Mouse (Mus musculus): Measurements from ENCODE around the gene Gtf3c5. TPM values are rescaled to one million over a fixed set of nuclear protein-coding genes. Genes with fewer than 3 reads are reported as not detected.

Gene Gtf3c5
- total RNA-seq, 2 experiments from 2014 or later = 7.3 to 7.6 TPM

DNA sequence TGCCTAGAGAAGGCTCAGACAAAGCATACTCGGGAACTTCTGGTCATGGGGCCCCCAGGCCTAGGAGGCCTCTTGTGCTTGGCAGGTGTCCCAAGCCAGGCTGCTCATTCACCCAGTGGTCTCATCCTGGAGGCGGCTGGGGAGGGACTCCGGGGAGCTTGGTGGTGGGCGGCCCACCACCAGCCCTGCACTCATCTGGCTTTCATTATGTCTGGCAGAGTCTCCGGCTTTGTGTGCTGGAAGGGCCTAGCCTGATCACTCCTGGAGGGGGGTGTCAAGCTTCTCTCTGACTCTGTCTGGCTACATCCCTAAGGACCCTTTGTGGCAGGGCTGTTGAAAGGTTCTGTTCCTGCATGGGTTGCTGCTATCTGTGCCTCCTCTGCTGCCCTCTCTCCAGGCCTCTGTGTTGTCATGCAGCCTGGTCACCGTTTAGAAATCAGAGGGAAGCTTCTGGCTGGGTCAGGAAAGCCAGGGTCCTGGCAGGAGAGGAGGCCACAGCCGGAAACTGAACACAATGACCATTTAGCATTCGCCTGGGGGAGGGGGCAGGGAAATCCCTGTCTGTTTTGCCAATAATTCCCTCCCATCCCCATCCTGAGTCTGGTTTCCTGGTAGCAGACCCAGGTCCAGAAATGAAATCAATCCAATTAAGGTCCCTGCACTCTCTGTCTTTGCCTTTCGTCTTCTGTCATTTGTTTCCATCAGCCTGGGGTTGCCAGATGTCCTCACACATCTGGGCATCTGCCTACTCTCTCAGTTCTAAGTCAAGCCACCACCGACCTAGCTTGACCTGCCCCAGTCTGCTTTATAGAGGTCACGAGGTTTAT, 48.9 kb downstream of the Gtf3c5 start:
- DNase-seq = no peak

DNA sequence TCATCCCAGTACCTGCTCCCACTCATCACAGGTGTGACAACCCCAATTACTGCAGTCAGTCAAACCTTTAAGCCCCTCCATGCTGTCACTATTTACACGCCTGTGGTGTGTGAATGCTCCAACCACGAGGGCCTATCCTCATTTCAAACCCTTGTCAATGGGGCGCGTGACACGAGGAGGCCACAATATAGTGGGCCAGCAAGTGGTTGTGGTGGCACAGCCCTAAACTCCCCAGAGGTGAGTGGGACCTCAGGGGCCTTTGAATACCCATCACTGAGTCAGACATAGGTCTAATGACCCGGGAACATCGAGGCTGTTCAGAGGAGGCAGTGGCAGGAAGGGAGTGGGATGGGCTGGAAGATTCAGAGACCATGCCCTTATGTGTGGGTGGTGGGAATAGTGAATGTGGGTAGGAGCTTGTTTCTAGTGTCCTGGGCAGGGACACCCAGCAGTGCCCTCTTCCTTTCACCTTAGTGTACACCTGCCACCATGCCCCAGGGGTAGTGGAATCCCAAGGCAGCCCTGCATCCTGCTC, 49.6 kb downstream of the Gtf3c5 start:
- DNase-seq = no peak

DNA sequence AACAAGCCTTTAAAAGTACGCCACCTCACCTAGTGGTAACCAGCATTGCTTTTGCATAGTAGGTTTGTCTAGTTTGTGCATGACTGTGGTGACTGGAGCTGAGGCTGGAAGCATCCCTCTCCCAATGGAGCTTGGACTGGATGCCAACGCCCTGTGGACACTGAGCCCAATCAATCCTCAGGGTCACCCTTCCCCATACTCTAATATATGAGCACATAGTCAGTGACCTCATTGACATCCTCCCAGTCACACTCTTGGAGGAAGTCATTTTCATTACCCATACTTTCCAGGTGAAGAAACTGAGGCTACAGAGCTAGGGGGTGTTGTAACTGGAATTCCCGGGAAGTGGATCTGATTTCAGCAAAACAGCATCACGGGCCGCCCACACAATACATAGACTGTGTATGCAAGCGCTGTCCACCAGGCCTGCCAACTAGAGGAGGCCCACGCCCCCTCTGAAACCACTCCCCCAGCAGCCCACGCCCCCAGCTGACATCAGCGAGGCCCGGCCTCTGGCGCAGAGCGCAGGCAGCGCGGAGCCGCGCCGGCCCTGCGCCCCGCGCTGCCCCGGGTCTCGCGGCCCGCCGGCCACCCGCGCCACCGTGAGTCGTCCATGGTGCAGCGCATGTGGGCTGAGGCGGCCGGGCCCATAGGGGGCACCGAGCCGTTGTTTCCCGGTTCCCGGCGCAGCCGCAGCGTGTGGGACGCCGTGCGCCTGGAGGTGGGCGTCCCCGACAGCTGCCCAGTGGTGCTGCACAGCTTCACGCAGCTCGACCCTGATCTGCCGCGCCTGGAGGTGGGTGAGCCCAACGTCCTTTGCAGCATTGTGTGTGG, 50.4 kb downstream of the Gtf3c5 start:
- DNase-seq = peak; percentile 89

DNA sequence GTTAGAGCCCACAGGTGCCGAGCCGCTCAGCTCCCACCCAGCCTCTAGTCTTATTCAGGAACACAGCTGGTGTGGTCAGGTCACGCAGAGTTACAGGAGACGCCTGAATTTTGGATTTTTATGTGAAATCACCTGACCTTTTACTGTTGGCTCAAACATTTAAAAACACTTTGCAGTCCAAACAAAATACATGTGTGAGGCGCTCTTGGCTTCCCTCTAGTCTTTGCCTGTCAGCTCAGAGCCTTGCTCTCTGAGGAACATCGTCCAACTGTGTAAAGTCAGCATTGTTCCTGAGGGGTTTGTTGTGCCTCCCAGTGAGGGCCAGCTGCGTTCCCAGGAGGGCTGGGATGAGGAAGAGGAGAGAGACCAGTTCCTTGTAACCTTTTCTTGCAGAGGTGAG, 53.2 kb downstream of the Gtf3c5 start:
- DNase-seq = no peak

DNA sequence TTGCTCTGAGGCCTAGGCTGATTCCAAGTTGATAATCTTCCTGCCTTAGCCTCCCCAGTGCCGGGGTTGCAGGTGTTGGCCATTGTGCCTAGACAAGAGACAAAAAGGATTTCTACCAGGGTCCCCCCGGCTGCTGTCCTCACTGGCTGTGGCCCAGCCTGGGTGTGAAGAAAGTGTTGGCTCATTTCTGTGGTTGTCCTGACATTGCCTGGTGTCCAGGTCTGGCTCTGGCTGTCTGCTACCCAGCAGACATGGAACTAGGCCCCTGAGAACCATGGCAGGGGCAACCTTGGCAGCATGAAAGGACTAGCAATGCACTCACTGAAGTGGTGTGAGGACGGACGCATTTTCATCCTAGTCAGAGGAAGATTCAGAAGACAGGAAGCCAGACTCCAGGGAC, 53.7 kb downstream of the Gtf3c5 start:
- no peak for DNase-seq

DNA sequence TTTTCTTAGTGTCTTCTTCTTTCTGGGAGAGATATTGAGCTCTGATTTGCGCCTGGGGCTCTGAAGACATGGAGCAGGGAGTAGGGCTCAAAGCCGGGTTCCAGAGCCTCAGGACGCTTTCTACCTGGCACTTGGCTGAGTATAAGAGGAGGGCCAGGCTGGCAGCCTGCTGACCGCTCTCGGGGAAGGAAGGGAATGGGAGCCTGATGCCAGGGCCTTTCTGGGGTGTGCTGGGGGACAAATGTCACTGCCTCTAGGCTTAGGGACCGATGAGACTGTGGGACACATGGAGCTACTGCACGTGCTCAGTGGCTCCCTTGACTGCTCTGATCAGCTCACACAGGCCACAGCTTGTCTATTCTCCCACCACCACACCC, 55.2 kb downstream of the Gtf3c5 start:
- DNase-seq = no peak

DNA sequence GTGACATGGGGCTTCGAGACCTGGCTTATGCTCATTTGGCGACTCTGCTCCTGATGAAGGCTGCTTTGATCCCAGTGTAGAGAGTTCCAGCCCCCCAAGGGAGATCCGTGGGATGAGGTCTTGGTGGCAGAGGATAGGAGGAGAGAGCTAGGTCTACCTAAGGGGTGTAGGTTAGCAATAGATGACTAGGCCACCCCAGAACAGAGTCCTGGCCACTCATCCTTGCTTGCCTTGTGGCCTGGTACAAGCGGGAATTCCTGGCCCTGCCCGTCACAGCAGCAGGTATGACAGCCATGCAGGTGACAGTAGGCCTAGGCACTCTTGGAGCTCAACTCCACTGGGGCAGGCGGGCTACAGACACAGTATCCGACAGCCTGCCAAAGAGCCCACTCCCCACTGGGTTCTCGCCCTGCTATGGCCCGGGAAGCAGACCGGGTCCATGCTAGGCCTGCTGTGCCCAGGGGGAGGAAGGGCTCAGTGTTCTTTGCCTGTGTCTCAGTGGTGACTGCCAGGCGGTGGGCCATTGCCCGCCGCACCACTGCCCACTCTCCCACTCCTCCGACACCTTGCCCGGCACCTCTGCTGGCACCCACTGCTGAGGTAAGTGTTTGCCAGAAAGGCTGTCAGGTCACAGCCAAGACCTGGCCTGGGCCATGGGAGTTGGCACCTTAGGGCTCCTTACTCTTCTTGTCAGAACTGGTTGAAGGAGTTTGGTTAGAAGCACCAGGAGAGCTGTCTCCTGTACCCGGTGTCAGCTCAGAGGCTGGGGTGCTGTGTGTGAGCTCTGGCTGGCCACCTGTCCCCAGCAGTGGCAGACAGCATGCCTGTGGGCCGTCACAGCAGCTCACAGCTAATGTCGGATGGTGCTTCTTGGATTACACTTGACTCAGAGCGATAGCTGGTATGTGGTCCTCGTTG, 55.9 kb downstream of the Gtf3c5 start:
- no peak for DNase-seq

DNA sequence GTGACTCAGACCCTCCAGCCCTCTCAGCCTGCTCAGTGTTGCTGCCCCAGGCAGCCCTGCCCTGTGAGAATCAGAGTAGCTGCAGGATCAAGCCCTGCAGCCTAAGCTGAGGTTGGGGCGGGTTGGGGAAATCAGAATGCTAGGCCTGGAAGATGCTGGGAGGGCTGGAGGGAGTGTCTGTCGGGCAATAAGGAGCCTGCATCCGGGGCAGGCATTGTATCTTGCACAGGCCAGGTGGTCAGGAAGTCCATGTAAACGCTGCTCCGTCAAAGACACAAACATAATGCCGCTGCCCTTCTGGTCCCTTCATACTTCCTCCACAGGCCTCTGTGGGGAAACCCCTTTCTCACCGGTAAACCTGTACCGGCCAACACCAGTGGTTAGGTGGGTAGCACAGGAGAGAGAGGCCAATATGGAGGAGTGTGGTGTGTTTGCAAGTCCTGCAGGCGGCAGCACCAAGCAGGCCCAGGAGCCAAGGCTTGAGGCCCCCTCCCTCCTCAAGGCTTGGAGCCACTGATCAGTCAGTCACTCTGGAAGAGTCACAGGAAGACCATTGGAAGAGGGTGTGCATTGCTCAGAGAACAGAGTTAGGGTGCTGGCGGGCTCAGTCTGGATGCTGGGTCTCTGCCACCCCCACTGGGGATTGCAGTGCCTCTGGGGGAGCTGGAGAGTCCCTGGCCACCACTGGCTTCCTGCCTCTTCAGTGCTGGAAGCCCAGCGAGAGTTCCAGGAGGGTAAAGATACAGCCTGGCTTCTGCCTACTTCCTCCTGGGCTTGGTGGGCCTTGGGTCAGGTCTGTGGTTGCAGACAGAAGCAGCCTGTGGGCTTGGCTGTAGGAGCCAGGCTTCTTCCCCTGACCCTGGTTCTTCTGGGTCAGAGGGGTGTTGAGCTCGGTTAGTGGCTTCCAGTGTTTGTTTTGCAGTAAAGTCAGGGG, 57.3 kb downstream of the Gtf3c5 start:
- no peak for DNase-seq

DNA sequence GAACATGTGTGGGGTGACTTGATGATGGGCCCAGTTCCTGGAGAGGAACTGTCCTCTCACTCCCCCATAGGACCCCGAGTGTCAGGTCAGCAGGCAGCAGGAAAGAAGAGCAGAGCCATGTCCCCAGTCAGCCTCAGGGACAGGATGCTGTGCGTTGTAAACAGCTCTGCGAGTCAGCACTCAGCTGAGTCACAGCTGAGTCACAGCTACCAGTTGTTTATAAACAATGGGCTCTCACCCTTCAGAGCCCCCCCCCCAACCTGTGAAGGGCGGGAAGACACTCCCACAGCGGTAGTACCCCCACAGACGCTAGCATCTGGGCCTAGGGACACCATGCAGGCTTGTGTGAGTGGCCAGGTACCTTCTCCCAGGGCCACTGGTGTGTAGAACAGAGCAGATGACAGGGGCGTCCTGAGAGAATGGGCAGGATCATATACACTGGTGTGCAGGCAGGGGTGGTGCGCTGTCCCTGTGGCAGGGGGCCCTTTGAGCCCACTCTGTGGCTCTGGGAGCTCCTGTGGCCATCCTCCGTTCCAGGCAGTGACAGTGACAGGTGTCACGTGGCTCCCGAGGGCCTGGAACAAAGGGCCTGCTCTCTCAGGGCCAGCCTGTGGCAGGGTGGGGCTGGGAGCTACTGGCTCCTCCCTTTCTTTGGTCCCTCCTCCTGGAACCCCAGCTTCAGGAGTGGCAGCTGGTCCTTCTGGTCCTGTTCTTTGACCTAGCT, 58.2 kb downstream of the Gtf3c5 start:
- peak; percentile 87 for DNase-seq

DNA sequence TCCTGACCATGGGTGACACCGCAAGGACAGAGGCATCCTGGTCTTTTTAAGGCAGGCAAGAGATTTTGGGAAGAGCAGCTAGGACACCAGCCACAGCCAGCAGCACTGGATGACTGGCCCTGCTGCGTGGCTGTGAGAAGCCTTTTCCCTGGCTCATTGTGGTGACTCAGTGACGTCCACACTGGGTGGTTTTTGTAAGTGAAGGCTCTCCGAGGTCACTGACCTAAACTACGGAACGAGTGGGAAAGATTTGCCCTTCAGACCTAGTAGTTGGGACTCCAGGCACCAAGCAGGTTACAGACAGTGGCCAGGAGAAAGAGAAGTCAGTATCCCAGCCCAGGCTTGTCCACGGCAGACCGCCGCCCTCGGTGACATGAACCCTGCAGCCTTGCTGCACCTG, 59.1 kb downstream of the Gtf3c5 start:
- no peak for DNase-seq

DNA sequence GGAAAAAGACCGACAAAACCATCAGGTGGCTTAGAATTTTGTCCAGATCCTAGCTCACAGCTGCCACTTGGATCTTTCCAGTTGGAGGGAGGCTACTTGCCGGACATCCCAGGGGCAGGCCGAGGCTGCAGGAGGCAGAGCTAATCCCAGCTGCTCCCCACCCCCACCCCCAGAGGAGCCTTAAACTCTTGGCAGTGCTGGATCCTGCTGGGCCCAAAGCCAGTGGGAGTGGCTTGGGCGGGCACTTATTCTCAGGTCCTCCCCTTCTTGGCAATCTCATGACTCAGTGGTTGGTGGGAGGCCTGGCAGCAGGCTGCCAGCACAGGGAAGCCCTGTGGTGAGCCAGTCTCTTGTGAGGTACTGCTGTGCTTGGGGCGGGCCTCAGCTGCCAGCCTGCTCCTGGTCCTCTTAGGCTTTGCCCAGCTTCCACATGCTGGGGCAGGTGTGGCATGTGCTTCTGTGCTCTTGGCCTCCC, 59.9 kb downstream of the Gtf3c5 start:
- peak; percentile 86 for DNase-seq

DNA sequence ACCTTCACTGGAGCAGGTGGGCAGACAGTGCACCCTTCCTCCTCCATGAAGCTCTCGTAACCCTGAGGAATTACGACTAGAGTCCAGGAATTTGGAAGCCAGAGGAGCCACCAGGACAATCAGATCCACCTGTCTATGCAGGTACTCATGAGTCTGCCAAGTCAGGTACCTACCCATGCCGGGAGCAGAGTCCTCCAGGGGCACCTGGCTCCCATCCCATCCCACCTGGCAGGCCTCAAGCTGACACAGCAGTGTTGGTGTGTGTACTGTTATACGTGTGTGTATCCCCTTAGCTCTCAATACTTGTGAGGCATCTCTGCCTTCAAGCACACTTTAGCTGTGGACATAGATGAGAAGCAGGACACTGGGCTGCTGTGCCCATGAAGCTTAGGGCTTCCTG, 61.4 kb downstream of the Gtf3c5 start:
- no peak for DNase-seq

DNA sequence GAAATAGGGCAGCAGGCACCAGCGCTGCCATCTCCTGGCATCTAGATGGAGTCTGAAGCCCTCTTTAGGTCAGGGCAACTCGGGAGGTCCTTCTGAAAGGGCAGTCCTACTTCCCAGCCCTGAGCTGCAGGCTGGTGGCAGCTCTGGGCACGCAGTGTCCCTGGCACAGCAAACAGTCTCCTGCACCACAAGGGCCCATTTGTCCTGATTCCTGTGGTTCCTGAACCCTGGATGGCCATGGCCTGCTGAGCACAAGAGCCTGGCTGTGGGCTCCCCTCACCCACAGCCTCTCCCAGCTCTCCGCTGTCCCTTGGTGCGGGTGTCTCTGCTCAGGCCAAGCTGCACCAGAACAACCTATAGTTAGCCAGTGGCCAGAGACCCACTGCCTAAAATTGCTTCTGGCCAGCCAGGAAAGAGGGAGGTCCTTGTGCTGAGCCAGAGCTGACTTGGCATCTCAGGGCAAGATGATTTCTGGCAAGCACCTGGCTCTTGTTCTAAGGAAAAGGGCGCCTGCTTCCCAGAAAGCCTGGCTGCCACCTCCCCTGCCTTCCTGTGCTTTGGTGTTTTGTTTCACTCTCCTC, 61.9 kb downstream of the Gtf3c5 start:
- peak; percentile 68 for DNase-seq

DNA sequence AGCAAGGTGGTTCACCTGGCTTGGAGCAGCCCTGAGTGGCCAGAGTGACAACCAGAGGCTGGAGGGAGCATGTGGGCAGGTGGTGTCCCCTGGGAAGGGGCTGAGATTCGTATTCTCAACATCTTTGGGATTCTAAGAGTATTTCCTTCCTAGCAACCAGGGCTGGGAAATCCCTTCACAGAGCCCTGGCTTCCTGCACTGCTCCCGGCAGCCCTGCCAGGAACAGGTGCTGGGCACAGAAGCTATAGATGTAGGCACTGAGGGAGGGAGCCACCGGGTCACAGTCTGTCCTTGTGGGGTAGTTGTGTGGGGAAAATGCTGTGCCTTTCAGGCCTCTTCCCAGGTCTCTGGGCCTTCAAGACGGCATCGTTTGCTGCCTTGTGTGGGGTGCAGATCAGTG, 63.0 kb downstream of the Gtf3c5 start:
- DNase-seq = no peak

DNA sequence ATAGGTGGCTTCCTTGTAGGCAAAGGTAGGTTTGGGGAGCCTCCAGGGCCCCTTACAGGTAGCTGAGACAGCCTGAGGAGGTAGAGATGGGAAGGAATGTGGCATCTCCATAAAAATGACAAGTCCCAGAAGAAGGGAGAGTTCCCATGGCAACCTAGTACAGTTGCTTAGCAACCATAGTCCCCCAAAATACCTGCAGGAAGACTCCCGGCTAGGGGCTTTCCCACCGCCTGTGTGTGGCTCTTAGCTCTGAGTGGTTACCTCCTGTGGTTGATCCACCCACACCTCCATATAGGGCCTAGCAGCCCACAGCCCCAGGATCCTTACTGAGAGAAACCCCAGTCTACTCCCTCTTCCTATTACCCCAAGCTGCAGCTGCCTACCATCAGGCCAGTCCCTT, 65.3 kb downstream of the Gtf3c5 start:
- no peak for DNase-seq

DNA sequence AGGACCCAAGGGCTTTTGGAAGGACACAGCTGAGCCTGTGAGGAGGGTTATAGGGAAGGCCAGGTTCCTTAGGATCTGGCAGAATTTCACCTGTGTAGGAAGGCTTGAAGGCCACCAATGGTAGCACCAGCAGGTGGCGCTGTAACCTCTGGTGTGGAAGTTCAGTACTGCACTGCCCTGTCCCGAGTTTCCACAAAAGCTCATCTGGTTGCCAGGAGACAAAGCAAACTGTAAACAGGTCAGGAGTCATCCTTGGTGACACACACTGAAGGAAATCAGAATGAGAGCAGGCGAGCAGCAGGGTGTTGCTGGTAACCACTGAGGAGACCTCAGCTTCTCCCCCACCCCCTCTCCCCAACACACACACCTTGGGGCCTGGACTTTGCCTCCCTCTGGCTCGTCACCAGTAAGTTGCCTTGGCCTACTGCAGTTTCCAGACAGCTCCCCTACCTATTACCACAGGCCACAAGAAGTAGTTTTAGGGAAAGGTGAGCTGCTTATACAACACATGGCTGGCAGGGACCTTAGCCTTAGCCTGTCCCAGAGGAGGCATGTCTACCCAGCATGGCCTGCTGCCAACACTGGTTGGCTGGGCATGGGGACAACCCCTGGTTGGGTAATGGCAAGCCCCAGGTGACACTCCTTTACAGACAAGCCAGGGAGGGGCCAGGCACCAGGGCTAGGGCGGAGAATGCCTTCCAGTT, 66.2 kb downstream of the Gtf3c5 start:
- DNase-seq = peak; percentile 63
